Mouse (Mus musculus) stomach, postnatal 0 days (tissue): ENCODE measurements around the gene Otp.

Experiments
- CTCF ChIP-seq: IDR thresholded peaks from 2 replicates; pipeline ENCODE4 v1.5.1; 2016; ENCODE audit warnings: antibody characterized with exemption, low read depth, mild to moderate bottlenecking, moderate library complexity
- EP300 ChIP-seq: optimal IDR thresholded peaks from 2 replicates; pipeline ENCODE3; 2016; ENCODE audit warnings: antibody characterized with exemption

DNA sequence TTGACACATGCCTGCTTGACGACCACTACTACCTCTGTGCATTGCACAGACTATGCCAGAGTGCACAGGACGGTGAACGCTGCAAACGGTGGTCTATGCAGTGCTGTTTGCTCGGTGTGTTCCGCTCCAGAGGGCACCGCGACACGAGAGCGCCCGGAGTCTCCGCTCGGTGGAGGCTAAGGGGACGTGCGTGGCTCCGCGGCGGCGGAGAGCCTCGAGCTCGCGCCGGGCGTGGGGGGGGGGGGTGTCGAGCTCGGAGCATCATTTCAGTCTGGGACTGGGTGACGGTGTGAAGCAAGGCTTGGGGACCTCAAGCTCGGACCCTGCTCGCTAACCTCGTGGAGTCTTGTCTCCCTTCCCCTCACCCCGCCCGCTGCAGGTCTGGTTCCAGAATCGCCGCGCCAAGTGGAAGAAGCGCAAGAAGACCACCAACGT, 7.3 kb downstream of the Otp start:
- TF ChIP-seq CTCF (no peak), EP300 (no peak)
